Mouse (Mus musculus): ENCODE data around the gene Krt27.

- TF ChIP-seq CTCF (IDR thresholded peaks at IDR 0.05; ENCODE audit: extremely low read depth, insufficient read depth, insufficient read length, insufficient replicate concordance) (no peak), POLR2A (IDR thresholded peaks at IDR 0.05; ENCODE audit: low read depth, low read length) (no peak)
Observed at GRCm38 (mm10) chr11:99390866-99391265, 40.0 kb upstream of the Krt27 start.

All from spleen, adult 2 months (tissue).